Mouse (Mus musculus): ENCODE data around the gene Stt3a. TPM values are rescaled to one million over a fixed set of nuclear protein-coding genes. Genes with fewer than 3 reads are reported as not detected.

The Stt3a gene
- total RNA-seq (2022), result 100 to 1,000 TPM; 245 to 300 (median 274) TPM

- peak; percentile 99 for DNase-seq
These were observed at the start of gene Stt3a for GRCm38 (mm10) chr9:36767203-36768143. Stt3a (minus strand) TSS chr9:36767679.

GRCm38 (mm10) chr9:36814486-36814885 is 47.0 kb upstream of the Stt3a start:
- DNase-seq, result no peak

GRCm38 (mm10) chr9:36808126-36808785 is 40.8 kb upstream of the Stt3a start:
- DNase-seq, result no peak

- DNase-seq, result no peak
These were observed 37.9 kb upstream of the Stt3a start for GRCm38 (mm10) chr9:36805256-36805975.

GRCm38 (mm10) chr9:36803926-36804325 is 36.4 kb upstream of the Stt3a start:
- no peak for DNase-seq

- DNase-seq, result no peak
These were observed 35.9 kb upstream of the Stt3a start for GRCm38 (mm10) chr9:36803386-36803785.

- DNase-seq, result no peak
These were observed 35.5 kb upstream of the Stt3a start for GRCm38 (mm10) chr9:36802951-36803350.

GRCm38 (mm10) chr9:36801961-36802360 is 34.5 kb upstream of the Stt3a start:
- DNase-seq, result no peak

GRCm38 (mm10) chr9:36796781-36797555 is 29.5 kb upstream of the Stt3a start, which contains the start of gene Ei24:
Ei24 (minus strand) TSS chr9:36797393.
- DNase-seq, result peak; percentile 92

GRCm38 (mm10) chr9:36796224-36796623 is 28.7 kb upstream of the Stt3a start:
- DNase-seq, result no peak

- no peak for DNase-seq
These were observed 28.1 kb upstream of the Stt3a start for GRCm38 (mm10) chr9:36795556-36795955.

- no peak for DNase-seq
These were observed 27.0 kb upstream of the Stt3a start for GRCm38 (mm10) chr9:36794487-36794886.

- DNase-seq, result no peak
These were observed 24.7 kb upstream of the Stt3a start for GRCm38 (mm10) chr9:36792191-36792590.

GRCm38 (mm10) chr9:36783921-36784320 is 16.4 kb upstream of the Stt3a start:
- DNase-seq, result peak; percentile 18

GRCm38 (mm10) chr9:36769048-36769413 is 1.6 kb upstream of the Stt3a start:
- DNase-seq, result no peak

GRCm38 (mm10) chr9:36768156-36769047 is 923 bp upstream of the Stt3a start:
- DNase-seq, result peak; percentile 49

GRCm38 (mm10) chr9:36764378-36764777 is 3.1 kb downstream of the Stt3a start:
- no peak for DNase-seq

GRCm38 (mm10) chr9:36727034-36727755 is 40.3 kb downstream of the Stt3a start, which contains the start of gene Chek1:
Chek1 (minus strand) TSS chr9:36727065.
- no peak for DNase-seq

- peak; percentile 85 for DNase-seq
These were observed 41.1 kb downstream of the Stt3a start for GRCm38 (mm10) chr9:36726131-36727033.
